25 mouse cellular contexts compared by ENCODE assay signal in genomic region chr2:77873806-77874205, GRCm38 (mm10). TPM values are rescaled to one million over a fixed set of nuclear protein-coding genes. Genes with fewer than 3 reads are reported as not detected.
DNase-seq lines count a peak whose midpoint lies in the region; ATAC-seq lines count a peak whose summit lies in the region.
"Had no signal": no experiment of that assay in that cellular context is flagged by ENCODE, and none has a peak within 500 bp of the region (broad histone marks: within the 10 kb centered on the region; RNA-seq: fewer than 3 reads in every experiment).

No protein-coding gene starts in this region.

- no peak overlapping the region for H3K9ac ChIP-seq in heart, embryonic 12.5 days
- H3K9ac ChIP-seq in forebrain, embryonic 13.5 days = no peak overlapping the region

- H3K4me1 ChIP-seq in heart, embryonic 12.5 days (replicated peaks) = no peaks in the 10 kb centered on the region
- H3K4me1 ChIP-seq in forebrain, embryonic 13.5 days = no peaks in the 10 kb centered on the region

- no peak overlapping the region for H3K4me3 ChIP-seq in heart, embryonic 12.5 days
- no peak overlapping the region for H3K4me3 ChIP-seq in forebrain, embryonic 13.5 days

- no peak overlapping the region for H3K27ac ChIP-seq in heart, embryonic 12.5 days (ENCODE audit: poor library complexity, severe bottlenecking)
- no peak overlapping the region for H3K27ac ChIP-seq in forebrain, embryonic 13.5 days

- H3K36me3 ChIP-seq in heart, embryonic 12.5 days = no peaks in the 10 kb centered on the region
- H3K36me3 ChIP-seq in forebrain, embryonic 13.5 days (ENCODE audit: poor library complexity, severe bottlenecking) = no peaks in the 10 kb centered on the region
- H3K36me3 ChIP-seq: G1E had no signal

- no peak for ATAC-seq in heart, embryonic 12.5 days (ENCODE audit: insufficient number of reproducible peaks, low FRiP score)
- ATAC-seq in forebrain, embryonic 13.5 days = no peak
- ATAC-seq: activated CD4-positive, CD25-positive, alpha-beta regulatory T cell, adult 4 months; CD4-positive, CD25-positive, alpha-beta regulatory T cell, adult 4 months; Patski had no signal

- peak; percentile 27 for DNase-seq in heart, adult 11 months
- DNase-seq in 3T3-L1 (ENCODE audit: low read depth, low spot score) (peak; percentile 65), adipocyte (ENCODE audit: low spot score) (peak; percentile 66)
- peak; percentile 11 for DNase-seq in forelimb bud, embryonic 11.5 days (ENCODE audit: low read depth, low spot score)
- no peak for DNase-seq in Muller cell, postnatal 12 days (ENCODE audit: inconsistent ontology term)
- DNase-seq in ovary, adult 18-20 months (ENCODE audit: low spot score) = no peak
- DNase-seq: adrenal gland, adult 2 months; adrenal gland, adult 8-10 months; adrenal gland, postnatal 10 days; adrenal gland, postnatal 14 days; adrenal gland, postnatal 25 days; adrenal gland, postnatal 36 days; B cell, adult 2 months; cerebellum, adult 11 months; cerebellum, adult 11-12 months; cerebellum, adult 18-20 months; cerebellum, adult 2 months; cerebellum, adult 8-10 months had no signal

- no peaks in the 10 kb centered on the region for H3K27me3 ChIP-seq in heart, embryonic 12.5 days (replicated peaks)
- H3K27me3 ChIP-seq in forebrain, embryonic 13.5 days = no peaks in the 10 kb centered on the region
- H3K27me3 ChIP-seq: CH12.LX had no signal

- no peaks in the 10 kb centered on the region for H3K9me3 ChIP-seq in heart, embryonic 12.5 days (replicated peaks)
- no peaks in the 10 kb centered on the region for H3K9me3 ChIP-seq in forebrain, embryonic 13.5 days (replicated peaks)
- H3K9me3 ChIP-seq: G1E had no signal

- H3K4me2 ChIP-seq in heart, embryonic 12.5 days = no peak overlapping the region
- no peak overlapping the region for H3K4me2 ChIP-seq in forebrain, embryonic 13.5 days

RNA-seq across cellular contexts. Expression of gene Zfp385b, which starts 54.4 kb away (rescaled TPM):
- 4.3 and 4.5 TPM in 2 replicates for polyA plus RNA-seq in heart, embryonic 12.5 days (2016; fragmentation: Nextera tagmentation; extraction: Ambion mirVana)
- polyA plus RNA-seq in forebrain, embryonic 13.5 days (2015; fragmentation: Nextera tagmentation; extraction: Ambion mirVana) = 3.9 and 4.6 TPM in 2 replicates
- polyA plus RNA-seq: G1E had no signal

Comparison
In these comparisons a context has a peak if more than half of its experiments do, and no peak if none do; other contexts are left out.
1. DNase-seq: peak in heart, adult 11 months (single experiment), 3T3-L1 (single experiment), adipocyte (single experiment) and forelimb bud, embryonic 11.5 days (single experiment); none in Muller cell, postnatal 12 days (single experiment) and ovary, adult 18-20 months (single experiment).